Mouse (Mus musculus): ENCODE measurements around the gene Mknk2. TPM values are rescaled to one million over a fixed set of nuclear protein-coding genes. Genes with fewer than 3 reads are reported as not detected.
A peak's percentile ranks its signal among the peaks of the same experiment; 100 is the strongest.

Gene Mknk2
- polyA plus RNA-seq, 1 experiment from 2014 or later, result 71.3 TPM

DNA sequence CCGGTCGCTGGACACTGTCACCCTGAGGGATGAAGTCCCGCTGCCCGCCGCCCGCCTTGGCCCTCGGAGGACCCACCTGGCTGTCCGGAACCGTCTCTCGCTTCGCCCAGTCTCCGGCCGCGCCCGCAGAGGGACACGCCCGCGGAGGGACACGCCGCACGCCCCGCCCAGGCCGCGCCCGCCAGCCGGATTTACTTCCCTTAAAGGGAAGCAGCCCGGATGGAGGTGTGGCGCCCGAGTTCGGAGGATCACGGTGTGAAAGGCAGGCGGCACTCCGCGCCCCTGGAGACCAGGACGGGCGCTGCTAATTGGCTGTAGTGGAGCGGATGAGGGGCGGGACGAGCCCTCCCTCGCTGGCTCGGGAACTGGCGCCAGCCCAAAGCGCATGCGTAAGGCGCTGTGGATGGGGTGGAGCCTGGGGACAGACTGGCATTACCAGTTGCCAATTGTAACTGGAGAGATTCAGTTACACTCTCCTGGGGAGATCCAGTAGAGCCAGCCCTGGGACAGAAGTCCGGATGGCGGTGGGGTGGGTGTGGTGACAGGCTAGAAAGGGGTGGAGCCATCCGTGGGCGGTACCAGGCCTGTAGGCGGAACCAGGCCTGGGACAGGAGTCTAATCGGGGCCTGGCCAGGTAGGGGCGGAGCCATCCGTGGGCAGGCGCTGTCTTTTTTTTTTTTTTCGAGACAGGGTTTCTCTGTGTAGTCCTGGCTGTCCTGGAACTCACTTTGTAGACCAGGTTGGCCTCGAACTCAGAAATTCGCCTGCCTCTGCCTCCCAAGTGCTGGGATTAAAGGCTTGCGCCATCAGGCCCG is 24.0 kb upstream of the Mknk2 start, which contains the start of the genes Mob3a and Izumo4:
Mob3a (minus strand) TSS at position 257 of the 815 bp plus-strand sequence.
Izumo4 (plus strand) TSS at position 464 of the 815 bp plus-strand sequence.
- Histone ChIP-seq H3K27ac (ENCODE audit: low read length) (peak within 1 kb of the TSS; percentile 83), H3K9ac (replicated peaks; ENCODE audit: low read depth, low read length) (peak within 1 kb of the TSS; percentile 34; the same call in 1 of the 2 replicates), H3K27me3 (ENCODE audit: control insufficient read depth, insufficient read depth, low read length) (no peaks in the 10 kb centered on the region), H3K36me3 (ENCODE audit: control insufficient read depth, insufficient read depth, low read length) (peaks cover 23% of the 10 kb centered on the region), H3K4me1 (ENCODE audit: control insufficient read depth, insufficient read depth, low read length) (peaks cover 25% of the 10 kb centered on the region), H3K9me3 (ENCODE audit: control insufficient read depth, low read depth, low read length) (no peaks in the 10 kb centered on the region), H3K4me2 (replicated peaks; ENCODE audit: low read depth, low read length) (peak within 1 kb of the TSS; percentile 91), H3K4me3 (ENCODE audit: low read depth, low read length) (peak within 1 kb of the TSS; percentile 63)
- ATAC-seq (ENCODE audit: insufficient number of reproducible peaks, insufficient read depth, low FRiP score, low read depth), result peak; percentile 95
- WGBS, result under 1% methylated on average over 59 of the region's 59 CpGs

DNA sequence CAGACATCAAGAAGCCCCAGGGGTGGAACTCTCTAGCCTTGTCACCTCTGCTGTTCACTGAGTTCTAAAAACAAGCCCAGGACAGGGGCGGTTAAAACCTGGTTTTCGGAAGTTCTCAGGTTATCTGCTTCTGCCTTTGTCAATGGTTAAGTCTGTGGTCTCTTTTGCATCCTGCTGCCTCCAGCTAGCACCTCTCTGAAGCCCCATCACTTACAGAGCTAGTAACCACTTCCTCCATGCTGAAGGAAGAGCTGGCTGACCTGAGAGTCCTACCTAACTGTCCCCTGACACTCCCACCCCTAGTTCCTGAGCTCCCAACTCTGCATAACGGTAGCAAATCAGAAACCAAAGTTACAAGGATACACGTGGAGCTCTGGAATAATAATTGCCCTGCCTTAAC is 22.8 kb upstream of the Mknk2 start:
- peak overlapping the region; percentile 34; the same call in 1 of the 2 replicates for H3K9ac ChIP-seq (replicated peaks; ENCODE audit: low read depth, low read length)
- peak overlapping the region; percentile 58; the same call in 1 of the 2 replicates for H3K27ac ChIP-seq (ENCODE audit: low read length)
- peaks cover 28% of the 10 kb centered on the region for H3K4me1 ChIP-seq (ENCODE audit: control insufficient read depth, insufficient read depth, low read length)

DNA sequence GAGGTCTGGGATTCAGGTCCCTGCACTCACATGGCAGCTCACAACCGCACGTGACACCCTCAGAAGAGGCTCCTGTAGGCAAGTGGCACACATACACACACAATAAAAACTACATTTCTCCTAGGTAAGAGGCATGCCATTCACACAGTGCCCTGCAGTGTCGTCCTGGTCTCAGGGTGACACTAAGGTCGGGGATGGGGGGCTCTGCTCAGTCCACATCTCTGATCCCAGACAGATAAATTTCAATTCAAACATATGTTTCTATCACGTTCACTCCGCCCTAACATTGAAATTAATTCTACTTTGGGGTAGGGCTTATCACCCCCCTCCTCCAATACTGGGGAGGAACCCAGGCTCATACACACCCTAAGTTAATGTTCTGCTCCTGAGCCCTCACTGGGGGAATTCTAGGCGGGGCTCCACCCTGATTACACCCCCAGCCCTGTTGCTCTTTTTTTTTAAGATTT is 22.2 kb upstream of the Mknk2 start:
- H3K9ac ChIP-seq (replicated peaks; ENCODE audit: low read depth, low read length), result no peak overlapping the region
- ATAC-seq (ENCODE audit: insufficient number of reproducible peaks, insufficient read depth, low FRiP score, low read depth), result no peak
- no peak overlapping the region for H3K4me2 ChIP-seq (replicated peaks; ENCODE audit: low read depth, low read length)
- H3K36me3 ChIP-seq (ENCODE audit: control insufficient read depth, insufficient read depth, low read length), result peaks cover 5% of the 10 kb centered on the region; the same call in 1 of the 2 replicates
- H3K4me3 ChIP-seq (ENCODE audit: low read depth, low read length), result no peak overlapping the region
- H3K27ac ChIP-seq (ENCODE audit: low read length), result no peak overlapping the region
- 81% methylated on average over 7 of the region's 7 CpGs for WGBS
- no peaks in the 10 kb centered on the region for H3K9me3 ChIP-seq (ENCODE audit: control insufficient read depth, low read depth, low read length)
- H3K27me3 ChIP-seq (ENCODE audit: control insufficient read depth, insufficient read depth, low read length), result no peaks in the 10 kb centered on the region
- H3K4me1 ChIP-seq (ENCODE audit: control insufficient read depth, insufficient read depth, low read length), result peaks cover 28% of the 10 kb centered on the region

More for the DNA sequence above, 22.8 kb upstream of the Mknk2 start:
- 36% methylated on average over 4 of the region's 4 CpGs for WGBS
- Histone ChIP-seq H3K4me2 (replicated peaks; ENCODE audit: low read depth, low read length) (peak overlapping the region; percentile 59), H3K27me3 (ENCODE audit: control insufficient read depth, insufficient read depth, low read length) (no peaks in the 10 kb centered on the region), H3K4me3 (ENCODE audit: low read depth, low read length) (peak overlapping the region; percentile 63; the same call in 1 of the 2 replicates), H3K9me3 (ENCODE audit: control insufficient read depth, low read depth, low read length) (no peaks in the 10 kb centered on the region), H3K36me3 (ENCODE audit: control insufficient read depth, insufficient read depth, low read length) (peaks cover 11% of the 10 kb centered on the region)
- no peak for ATAC-seq (ENCODE audit: insufficient number of reproducible peaks, insufficient read depth, low FRiP score, low read depth)

DNA sequence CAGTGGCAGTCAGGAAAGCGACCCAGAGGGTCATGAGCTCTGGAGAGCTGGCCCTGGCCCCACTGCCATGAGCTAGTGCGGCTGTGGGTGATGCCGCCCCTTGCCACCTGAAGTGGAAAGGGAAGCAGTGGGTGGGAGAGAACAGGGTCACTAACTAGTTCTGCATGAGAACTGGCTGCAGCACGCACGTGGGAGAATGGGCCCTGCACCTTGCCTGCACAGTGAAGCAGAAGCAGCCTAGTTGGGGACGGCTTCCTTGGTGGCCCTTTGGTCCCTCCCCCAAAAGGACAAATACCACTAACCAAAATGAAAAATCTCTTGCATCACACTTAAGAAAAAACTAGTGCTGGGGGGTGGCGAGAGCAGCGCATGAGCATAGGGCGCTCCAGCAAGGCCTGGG is 20.7 kb upstream of the Mknk2 start:
- 93% methylated on average over 9 of the region's 9 CpGs for WGBS
- Histone ChIP-seq H3K27ac (ENCODE audit: low read length) (no peak overlapping the region), H3K4me3 (ENCODE audit: low read depth, low read length) (no peak overlapping the region), H3K4me2 (replicated peaks; ENCODE audit: low read depth, low read length) (no peak overlapping the region), H3K9me3 (ENCODE audit: control insufficient read depth, low read depth, low read length) (no peaks in the 10 kb centered on the region), H3K9ac (replicated peaks; ENCODE audit: low read depth, low read length) (no peak overlapping the region), H3K27me3 (ENCODE audit: control insufficient read depth, insufficient read depth, low read length) (no peaks in the 10 kb centered on the region), H3K36me3 (ENCODE audit: control insufficient read depth, insufficient read depth, low read length) (peaks cover 4% of the 10 kb centered on the region; the same call in 1 of the 2 replicates), H3K4me1 (ENCODE audit: control insufficient read depth, insufficient read depth, low read length) (peaks cover 25% of the 10 kb centered on the region)
- ATAC-seq (ENCODE audit: insufficient number of reproducible peaks, insufficient read depth, low FRiP score, low read depth), result no peak

DNA sequence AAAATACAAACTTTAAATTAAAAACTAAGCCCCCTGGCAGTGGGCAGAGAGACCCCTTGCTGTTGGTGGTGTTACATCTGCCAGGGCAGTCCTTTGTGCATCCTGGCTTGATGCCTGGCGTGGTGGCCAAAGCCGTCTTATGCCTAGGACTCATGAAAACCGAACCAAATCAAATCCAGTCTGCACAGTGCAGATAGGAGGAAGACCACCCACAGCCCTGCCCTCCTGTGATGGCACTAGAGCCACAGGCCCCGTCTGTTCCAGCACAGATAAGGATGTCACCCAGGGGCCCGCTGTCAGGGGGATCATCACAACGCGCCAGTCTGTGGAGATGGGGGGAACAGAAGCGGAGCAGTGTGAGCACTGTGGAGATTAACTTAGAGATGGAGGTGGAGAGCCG is 19.9 kb upstream of the Mknk2 start:
- no peak for ATAC-seq (ENCODE audit: insufficient number of reproducible peaks, insufficient read depth, low FRiP score, low read depth)
- H3K4me3 ChIP-seq (ENCODE audit: low read depth, low read length), result no peak overlapping the region
- no peak overlapping the region for H3K4me2 ChIP-seq (replicated peaks; ENCODE audit: low read depth, low read length)
- no peak overlapping the region for H3K9ac ChIP-seq (replicated peaks; ENCODE audit: low read depth, low read length)
- no peaks in the 10 kb centered on the region for H3K27me3 ChIP-seq (ENCODE audit: control insufficient read depth, insufficient read depth, low read length)
- WGBS, result 79% methylated on average over 9 of the region's 9 CpGs
- no peaks in the 10 kb centered on the region for H3K9me3 ChIP-seq (ENCODE audit: control insufficient read depth, low read depth, low read length)
- peaks cover 4% of the 10 kb centered on the region; the same call in 1 of the 2 replicates for H3K36me3 ChIP-seq (ENCODE audit: control insufficient read depth, insufficient read depth, low read length)
- H3K4me1 ChIP-seq (ENCODE audit: control insufficient read depth, insufficient read depth, low read length), result peaks cover 17% of the 10 kb centered on the region
- H3K27ac ChIP-seq (ENCODE audit: low read length), result peak overlapping the region; percentile 15; the same call in 1 of the 2 replicates

DNA sequence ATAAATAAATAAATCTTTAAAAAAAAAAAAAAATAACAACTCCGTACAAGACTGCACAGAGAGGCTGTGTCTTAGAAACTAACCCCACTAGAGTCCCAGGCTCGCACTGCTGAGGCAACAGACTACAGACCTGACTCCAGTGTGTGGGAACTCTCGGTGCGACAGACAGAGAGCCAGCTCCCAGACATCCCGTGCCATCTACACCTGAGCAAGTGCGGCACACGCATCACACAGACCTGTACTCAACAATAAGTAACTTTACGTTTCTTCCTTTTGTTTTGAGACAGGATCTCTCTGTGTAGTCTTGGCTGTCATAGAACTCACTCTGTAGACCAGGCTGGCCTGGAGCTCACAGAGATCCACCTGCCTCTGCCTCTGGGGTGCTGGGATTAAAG is 19.5 kb upstream of the Mknk2 start:
- H3K27ac ChIP-seq (ENCODE audit: low read length), result no peak overlapping the region; the same call in 1 of the 2 replicates
- no peak overlapping the region for H3K9ac ChIP-seq (replicated peaks; ENCODE audit: low read depth, low read length)
- no peak for ATAC-seq (ENCODE audit: insufficient number of reproducible peaks, insufficient read depth, low FRiP score, low read depth)
- no peaks in the 10 kb centered on the region for H3K27me3 ChIP-seq (ENCODE audit: control insufficient read depth, insufficient read depth, low read length)
- peaks cover 4% of the 10 kb centered on the region; the same call in 1 of the 2 replicates for H3K36me3 ChIP-seq (ENCODE audit: control insufficient read depth, insufficient read depth, low read length)
- WGBS, result 91% methylated on average over 8 of the region's 8 CpGs
- no peaks in the 10 kb centered on the region for H3K9me3 ChIP-seq (ENCODE audit: control insufficient read depth, low read depth, low read length)
- H3K4me2 ChIP-seq (replicated peaks; ENCODE audit: low read depth, low read length), result no peak overlapping the region
- peaks cover 17% of the 10 kb centered on the region for H3K4me1 ChIP-seq (ENCODE audit: control insufficient read depth, insufficient read depth, low read length)
- H3K4me3 ChIP-seq (ENCODE audit: low read depth, low read length), result no peak overlapping the region

DNA sequence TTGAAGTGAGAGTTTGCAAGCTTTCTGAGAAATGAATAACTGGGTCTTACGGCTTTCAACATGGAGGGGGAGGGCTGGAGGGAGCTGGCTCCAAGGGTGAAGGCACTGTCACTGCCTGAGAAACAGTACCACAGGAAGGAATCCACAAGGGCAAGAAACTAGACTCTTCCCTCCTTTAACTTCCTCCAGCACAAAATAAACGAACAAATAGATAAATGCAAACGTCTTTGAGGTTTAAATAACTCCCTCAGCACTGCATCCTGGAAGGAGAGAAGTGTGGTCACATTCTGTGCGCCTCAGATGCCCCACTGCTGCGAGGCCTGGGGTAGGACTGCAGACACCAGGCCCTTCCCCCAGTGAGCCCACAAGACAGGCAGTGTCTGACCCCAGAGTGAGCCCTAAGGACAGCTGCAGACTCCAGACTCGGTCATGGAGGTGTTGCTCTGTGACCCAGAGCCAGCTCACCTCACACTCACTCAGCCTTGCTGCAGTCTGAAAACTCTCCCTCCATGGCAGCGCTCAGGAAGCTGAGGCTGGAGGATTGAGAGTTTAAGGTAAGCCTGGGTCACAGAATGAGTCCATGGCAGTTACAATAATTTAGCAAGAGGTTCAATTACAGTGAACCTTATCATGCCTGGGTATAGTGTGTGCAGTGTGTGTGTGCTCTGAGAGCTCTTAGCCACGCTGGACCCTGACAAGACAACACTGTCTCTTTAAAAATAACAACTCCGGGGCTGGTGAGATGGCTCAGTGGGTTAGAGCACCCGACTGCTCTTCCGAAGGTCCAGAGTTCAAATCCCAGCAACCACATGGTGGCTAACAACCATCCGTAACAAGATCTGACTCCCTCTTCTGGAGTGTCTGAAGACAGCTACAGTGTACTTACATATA is 18.8 kb upstream of the Mknk2 start:
- no peak overlapping the region for H3K4me2 ChIP-seq (replicated peaks; ENCODE audit: low read depth, low read length)
- H3K36me3 ChIP-seq (ENCODE audit: control insufficient read depth, insufficient read depth, low read length), result peaks cover 4% of the 10 kb centered on the region; the same call in 1 of the 2 replicates
- no peaks in the 10 kb centered on the region for H3K27me3 ChIP-seq (ENCODE audit: control insufficient read depth, insufficient read depth, low read length)
- ATAC-seq (ENCODE audit: insufficient number of reproducible peaks, insufficient read depth, low FRiP score, low read depth), result no peak
- peak overlapping the region; percentile 59; the same call in 1 of the 2 replicates for H3K27ac ChIP-seq (ENCODE audit: low read length)
- 58% methylated on average over 11 of the region's 12 CpGs for WGBS
- no peaks in the 10 kb centered on the region for H3K9me3 ChIP-seq (ENCODE audit: control insufficient read depth, low read depth, low read length)
- H3K4me3 ChIP-seq (ENCODE audit: low read depth, low read length), result no peak overlapping the region
- H3K4me1 ChIP-seq (ENCODE audit: control insufficient read depth, insufficient read depth, low read length), result peaks cover 17% of the 10 kb centered on the region
- H3K9ac ChIP-seq (replicated peaks; ENCODE audit: low read depth, low read length), result no peak overlapping the region

Data from stomach, embryonic 14.5 days (tissue).